Mouse (Mus musculus): ENCODE results near the gene Fam171a2. TPM values are rescaled to one million over a fixed set of nuclear protein-coding genes. Genes with fewer than 3 reads are reported as not detected.

Gene Fam171a2
- polyA plus RNA-seq, 1 experiment from 2014 or later: 13.1 TPM

- TF ChIP-seq CTCF (IDR thresholded peaks at IDR 0.05): no peak
- in situ Hi-C loops (cut with MboI; ENCODE audit: low pct_unique_long_range_greater_than_20kb): no loop called here
- ChIA-PET CTCF (interaction anchor here (0.7 to 4.7 kb wide), 13 partner anchors 9 to 131 kb away, joined by 3 to 33 read pairs (median 4); partner anchors contain the start of genes Fam171a2 and Ubtf), POLR2A (interaction anchor here (0.7 to 2.2 kb wide), 7 partner anchors 9 to 123 kb away, joined by 3 to 23 read pairs (median 3); partner anchors contain the start of gene Ubtf)
- peak; percentile 86 for DNase-seq (ENCODE audit: low read depth, low spot score)
- peak; percentile 82 for ATAC-seq
- H3K27me3 ChIP-seq: no peaks in the 10 kb centered on the region
These were observed 17.1 kb downstream of the Fam171a2 start, which contains the start of gene Grn for GRCm38 (mm10) chr11:102430121-102431017. Grn (plus strand) TSS chr11:102430315.

- ChIA-PET CTCF (interaction anchor here (1.4 to 4.7 kb wide), 2 partner anchors 17 to 18 kb away, joined by 3 to 33 read pairs; partner anchors contain the start of gene Fam171a2), POLR2A (interaction anchor here (0.9 to 2.2 kb wide), 3 partner anchors 16 to 111 kb away, joined by 3 to 23 read pairs (median 3); partner anchors contain the start of gene Ubtf)
- TF ChIP-seq CTCF (IDR thresholded peaks at IDR 0.05): no peak
- ATAC-seq: no peak
- no peak for DNase-seq (ENCODE audit: low read depth, low spot score)
- in situ Hi-C loops (cut with MboI; ENCODE audit: low pct_unique_long_range_greater_than_20kb): no loop called here
- no peaks in the 10 kb centered on the region for H3K27me3 ChIP-seq
These were observed 17.9 kb downstream of the Fam171a2 start for GRCm38 (mm10) chr11:102429551-102429950.

- no peaks in the 10 kb centered on the region for H3K27me3 ChIP-seq
- in situ Hi-C loops (cut with MboI; ENCODE audit: low pct_unique_long_range_greater_than_20kb): no loop called here
- no peak for TF ChIP-seq CTCF (IDR thresholded peaks at IDR 0.05)
- POLR2A ChIA-PET: interaction anchor here (0.9 to 2.2 kb wide), 2 partner anchors 17 to 110 kb away, joined by 3 to 23 read pairs; partner anchors contain the start of gene Ubtf
- DNase-seq (ENCODE audit: low read depth, low spot score): no peak
- ATAC-seq: no peak
- CTCF ChIA-PET: interaction anchor here (4.7 kb wide), 1 partner anchor 16 kb away, joined by 33 read pairs; no protein-coding TSS in a partner anchor
These were observed 18.4 kb downstream of the Fam171a2 start for GRCm38 (mm10) chr11:102428981-102429540.

- CTCF ChIA-PET: interaction anchor here (1.8 kb wide), 1 partner anchor 9 kb away, joined by 5 read pairs; no protein-coding TSS in a partner anchor
- POLR2A ChIA-PET: interaction anchor here (0.7 kb wide), 1 partner anchor 328 kb away, joined by 6 read pairs; no protein-coding TSS in a partner anchor
- DNase-seq (ENCODE audit: low read depth, low spot score) (no peak), ATAC-seq (no peak)
- in situ Hi-C loops (cut with MboI; ENCODE audit: low pct_unique_long_range_greater_than_20kb): no loop called here
- no peak for TF ChIP-seq CTCF (IDR thresholded peaks at IDR 0.05)
- no peaks in the 10 kb centered on the region for H3K27me3 ChIP-seq
These were observed 21.7 kb downstream of the Fam171a2 start for GRCm38 (mm10) chr11:102425555-102426316.

DNA sequence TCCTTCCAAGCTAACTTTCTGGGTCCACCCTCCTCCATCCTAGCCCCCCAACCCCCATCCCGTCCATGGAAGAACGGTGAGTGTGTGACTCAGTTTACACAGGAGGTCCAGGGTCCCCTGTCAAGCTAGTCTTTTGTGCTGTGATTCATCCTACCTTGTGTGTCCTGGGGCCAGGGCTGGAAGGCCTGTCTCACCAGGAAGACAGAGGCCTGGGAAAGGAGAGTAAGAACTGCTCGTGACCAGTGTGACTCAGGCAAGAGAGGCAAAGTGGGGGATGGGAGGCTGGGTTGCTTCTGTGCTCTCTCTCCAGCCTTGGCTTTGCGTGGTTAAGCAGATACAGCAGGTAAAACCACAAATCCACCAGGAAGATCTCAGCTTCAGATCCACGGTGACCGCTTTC, 22.8 kb downstream of the Fam171a2 start:
- H3K27me3 ChIP-seq: no peaks in the 10 kb centered on the region
- no peak for DNase-seq (ENCODE audit: low read depth, low spot score)
- CTCF ChIA-PET: interaction anchor here (1.8 kb wide), 1 partner anchor 10 kb away, joined by 5 read pairs; no protein-coding TSS in a partner anchor
- ATAC-seq: no peak
- TF ChIP-seq CTCF (IDR thresholded peaks at IDR 0.05): no peak
- in situ Hi-C loops (cut with MboI; ENCODE audit: low pct_unique_long_range_greater_than_20kb): no loop called here
- POLR2A ChIA-PET: interaction anchor here (1.2 kb wide), 1 partner anchor 21 kb away, joined by 6 read pairs; no protein-coding TSS in a partner anchor

GRCm38 (mm10) chr11:102421559-102421958, 25.9 kb downstream of the Fam171a2 start:
- CTCF ChIA-PET: interaction anchor here (1.1 to 2.9 kb wide), 4 partner anchors 9 to 113 kb away, joined by 4 to 9 read pairs (median 8); no protein-coding TSS in a partner anchor
- POLR2A ChIA-PET: interaction anchor here (1.3 kb wide), 1 partner anchor 9 kb away, joined by 3 read pairs; the partner anchor contains the start of gene Grn
- DNase-seq (ENCODE audit: low read depth, low spot score) (no peak), ATAC-seq (no peak)
- in situ Hi-C loops (cut with MboI; ENCODE audit: low pct_unique_long_range_greater_than_20kb): no loop called here
- no peak for TF ChIP-seq CTCF (IDR thresholded peaks at IDR 0.05)
- peaks cover 3% of the 10 kb centered on the region for H3K27me3 ChIP-seq

DNA sequence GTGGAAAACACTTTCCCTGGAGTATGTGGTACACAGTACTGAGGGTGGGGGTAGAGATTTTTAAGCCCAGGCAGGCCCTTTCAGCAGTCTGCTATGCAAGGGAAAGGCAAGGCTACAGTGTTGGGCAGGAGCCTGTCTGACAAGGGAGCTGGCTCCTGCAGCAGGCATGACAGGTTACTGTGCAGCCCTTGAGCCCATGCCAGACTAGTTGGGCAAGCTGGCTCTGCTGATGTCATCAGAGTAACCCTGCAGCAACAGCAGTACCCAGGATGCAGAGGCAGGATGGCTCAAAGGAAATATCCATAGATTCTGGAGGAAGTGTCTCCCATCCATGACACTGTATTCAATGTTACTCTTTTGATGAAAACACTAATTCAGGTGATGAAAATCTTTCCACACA, 28.6 kb downstream of the Fam171a2 start:
- ATAC-seq (no peak), DNase-seq (ENCODE audit: low read depth, low spot score) (no peak)
- ChIA-PET POLR2A (no interaction called here), CTCF (no interaction called here)
- H3K27me3 ChIP-seq: peaks cover 3% of the 10 kb centered on the region
- in situ Hi-C loops (cut with MboI; ENCODE audit: low pct_unique_long_range_greater_than_20kb): loop anchor here (10.0 kb wide), 1 partner anchor 114 kb away; no protein-coding TSS in a partner anchor
- no peak for TF ChIP-seq CTCF (IDR thresholded peaks at IDR 0.05)

GRCm38 (mm10) chr11:102417160-102417559, 30.3 kb downstream of the Fam171a2 start:
- POLR2A ChIA-PET: interaction anchor here (0.8 to 1.2 kb wide), 2 partner anchors 100 to 232 kb away, joined by 3 read pairs; partner anchors contain the start of gene Lsm12
- peaks cover 3% of the 10 kb centered on the region for H3K27me3 ChIP-seq
- no peak for TF ChIP-seq CTCF (IDR thresholded peaks at IDR 0.05)
- DNase-seq (ENCODE audit: low read depth, low spot score): no peak
- in situ Hi-C loops (cut with MboI; ENCODE audit: low pct_unique_long_range_greater_than_20kb): loop anchor here (10.0 kb wide), 1 partner anchor 112 kb away; no protein-coding TSS in a partner anchor
- CTCF ChIA-PET: interaction anchor here (0.7 to 1.0 kb wide), 2 partner anchors 13 to 34 kb away, joined by 3 read pairs; no protein-coding TSS in a partner anchor
- no peak for ATAC-seq

DNA sequence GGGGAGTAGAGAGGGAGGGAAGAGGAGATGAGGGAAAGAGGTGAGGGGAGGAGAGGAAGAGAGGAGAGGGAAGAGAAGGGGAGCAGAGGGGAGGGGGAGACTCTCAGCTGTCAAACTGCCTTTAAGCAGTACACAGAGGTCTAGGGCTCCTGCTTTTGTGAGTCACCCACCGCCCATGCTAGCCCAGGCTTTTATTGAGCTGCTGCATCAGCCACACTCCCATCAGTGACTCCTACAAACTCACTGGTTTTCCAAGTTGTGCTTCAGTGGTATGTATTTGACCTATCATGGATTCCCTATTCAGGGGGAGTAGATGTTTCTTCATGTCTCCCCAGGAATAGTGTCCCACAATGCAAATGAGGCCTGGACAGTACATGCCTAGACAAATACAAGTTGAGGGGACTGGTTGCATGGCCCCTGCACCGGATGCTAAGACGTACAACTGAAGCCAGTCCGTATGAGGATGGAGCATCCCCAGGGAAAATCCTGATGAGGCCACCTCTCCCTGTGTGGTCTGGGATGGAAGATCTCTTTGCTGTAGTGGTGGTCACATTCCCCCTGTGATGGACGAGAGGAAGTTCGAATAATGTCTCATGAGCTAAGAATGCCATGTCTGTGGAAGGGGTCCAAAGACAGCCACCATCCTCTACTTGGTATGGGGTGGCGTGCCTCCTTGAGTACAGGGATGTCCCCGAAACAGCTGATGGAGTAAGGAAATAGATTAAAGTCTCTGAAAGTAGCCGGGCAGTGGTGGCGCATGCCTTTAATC, 32.3 kb downstream of the Fam171a2 start:
- in situ Hi-C loops (cut with MboI; ENCODE audit: low pct_unique_long_range_greater_than_20kb): loop anchor here (10.0 kb wide), 1 partner anchor 110 kb away; no protein-coding TSS in a partner anchor
- DNase-seq (ENCODE audit: low read depth, low spot score) (no peak), ATAC-seq (no peak)
- no peak for TF ChIP-seq CTCF (IDR thresholded peaks at IDR 0.05)
- H3K27me3 ChIP-seq: peaks cover 3% of the 10 kb centered on the region
- ChIA-PET CTCF (interaction anchor here (1.0 kb wide), 1 partner anchor 106 kb away, joined by 3 read pairs; no protein-coding TSS in a partner anchor), POLR2A (no interaction called here)
